Mouse (Mus musculus): ENCODE data around the gene Coro1b. TPM values are rescaled to one million over a fixed set of nuclear protein-coding genes. Genes with fewer than 3 reads are reported as not detected.
"Not testable (repeated sequence)": the region's sequence is repeated elsewhere in the genome, so short reads cannot be mapped to it uniquely, and the experiment has no call there.

The Coro1b gene
- polyA plus RNA-seq, 2 experiments: 148 to 261 TPM

DNA sequence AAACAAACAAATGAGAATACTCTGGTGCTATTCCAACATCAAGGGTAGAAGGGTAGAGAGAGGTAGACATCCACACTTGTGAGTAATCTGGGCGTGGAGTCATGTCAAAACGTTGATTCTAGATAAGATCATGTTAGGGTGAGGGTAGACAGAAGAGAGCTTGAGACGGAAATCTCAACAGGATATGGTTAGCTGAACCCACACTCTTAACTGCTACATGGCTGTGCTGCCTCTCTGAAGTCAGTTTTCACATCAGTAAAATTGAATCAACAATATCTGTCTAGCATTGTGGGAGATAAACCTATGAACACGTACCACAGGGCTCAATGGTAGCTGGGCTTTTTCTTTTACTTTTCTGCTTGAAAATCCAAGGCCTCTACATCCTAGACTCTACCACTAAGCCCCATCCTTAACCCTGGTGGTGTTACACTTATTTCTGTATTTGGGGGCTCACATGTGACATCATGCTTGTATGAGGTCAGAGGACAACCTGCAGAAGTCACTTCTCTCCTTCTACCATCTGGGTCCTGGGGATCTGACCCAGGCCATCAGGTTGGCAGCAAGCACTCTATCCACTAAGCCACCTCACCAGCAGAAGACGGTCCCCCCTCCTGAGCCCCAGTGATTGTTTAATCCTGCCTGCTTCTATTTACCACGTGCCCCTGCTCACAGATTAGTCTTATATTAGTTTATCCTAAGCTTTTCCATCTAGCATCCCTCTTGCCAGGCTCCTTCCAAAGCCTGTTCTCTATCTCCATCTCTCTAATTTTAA lies 28.5 kb upstream of the Coro1b start:
- 94% methylated on average over 6 of the region's 6 CpGs for WGBS
- no peak for TF ChIP-seq POLR2A (IDR thresholded peaks at IDR 0.05; ENCODE audit: borderline replicate concordance, extremely low read depth, insufficient read depth, insufficient read length)
- H3K36me3 ChIP-seq (ENCODE audit: control insufficient read depth, insufficient read depth, low read length): peaks cover 40% of the 10 kb centered on the region
- DNase-seq (ENCODE audit: low spot score) (no peak), ATAC-seq (ENCODE audit: low FRiP score, low read depth) (no peak)
- H3K4me2 ChIP-seq (replicated peaks; ENCODE audit: low read depth, low read length, severe bottlenecking): peak overlapping the region; percentile 55; the same call in 1 of the 2 replicates
- H3K4me1 ChIP-seq (ENCODE audit: control insufficient read depth, insufficient read depth, low read length): peaks cover 9% of the 10 kb centered on the region
- 0 out of 2 replicates have a peak overlapping the region, but pooled peaks have one; percentile 8 for H3K9ac ChIP-seq (ENCODE audit: low read depth, low read length, severe bottlenecking)
- no peak overlapping the region for H3K27ac ChIP-seq (replicated peaks; ENCODE audit: low read depth, low read length)
- no peak overlapping the region for H3K4me3 ChIP-seq (replicated peaks; ENCODE audit: low read length)
- no peaks in the 10 kb centered on the region for H3K27me3 ChIP-seq (ENCODE audit: control insufficient read depth, insufficient read depth, low read length)
- H3K9me3 ChIP-seq (ENCODE audit: control insufficient read depth, low read length): no peaks in the 10 kb centered on the region

DNA sequence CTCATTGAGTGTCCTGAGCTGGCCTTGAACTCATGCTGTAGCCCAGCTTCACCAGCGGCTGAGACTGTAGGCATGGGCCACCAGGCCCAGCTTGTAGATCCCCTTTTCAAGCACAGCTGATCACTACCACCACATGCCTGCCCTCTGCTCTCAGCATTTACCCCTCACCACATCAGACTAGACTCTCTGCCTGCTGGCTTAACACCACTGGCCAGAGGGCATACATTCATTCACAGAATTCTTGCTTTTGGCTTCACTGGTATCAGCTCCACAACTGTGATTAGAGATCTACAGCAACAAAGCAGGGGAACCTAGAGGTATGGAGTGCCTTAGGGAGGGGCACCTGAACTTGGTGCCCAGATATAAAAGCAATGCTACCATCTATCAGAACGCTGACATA lies 27.9 kb upstream of the Coro1b start:
- ATAC-seq (ENCODE audit: low FRiP score, low read depth) (no peak), DNase-seq (ENCODE audit: low spot score) (no peak)
- H3K4me3 ChIP-seq (replicated peaks; ENCODE audit: low read length): peak overlapping the region; percentile 46
- peaks cover 34% of the 10 kb centered on the region for H3K36me3 ChIP-seq (ENCODE audit: control insufficient read depth, insufficient read depth, low read length)
- no peak overlapping the region for H3K27ac ChIP-seq (replicated peaks; ENCODE audit: low read depth, low read length)
- H3K9me3 ChIP-seq (ENCODE audit: control insufficient read depth, low read length): no peaks in the 10 kb centered on the region
- no peaks in the 10 kb centered on the region for H3K27me3 ChIP-seq (ENCODE audit: control insufficient read depth, insufficient read depth, low read length)
- TF ChIP-seq POLR2A (IDR thresholded peaks at IDR 0.05; ENCODE audit: borderline replicate concordance, extremely low read depth, insufficient read depth, insufficient read length): no peak
- WGBS: 96% methylated on average over 2 of the region's 2 CpGs
- peaks cover 9% of the 10 kb centered on the region for H3K4me1 ChIP-seq (ENCODE audit: control insufficient read depth, insufficient read depth, low read length)
- 0 out of 2 replicates have a peak overlapping the region, but pooled peaks have one; percentile 8 for H3K9ac ChIP-seq (ENCODE audit: low read depth, low read length, severe bottlenecking)
- H3K4me2 ChIP-seq (replicated peaks; ENCODE audit: low read depth, low read length, severe bottlenecking): peak overlapping the region; percentile 55

DNA sequence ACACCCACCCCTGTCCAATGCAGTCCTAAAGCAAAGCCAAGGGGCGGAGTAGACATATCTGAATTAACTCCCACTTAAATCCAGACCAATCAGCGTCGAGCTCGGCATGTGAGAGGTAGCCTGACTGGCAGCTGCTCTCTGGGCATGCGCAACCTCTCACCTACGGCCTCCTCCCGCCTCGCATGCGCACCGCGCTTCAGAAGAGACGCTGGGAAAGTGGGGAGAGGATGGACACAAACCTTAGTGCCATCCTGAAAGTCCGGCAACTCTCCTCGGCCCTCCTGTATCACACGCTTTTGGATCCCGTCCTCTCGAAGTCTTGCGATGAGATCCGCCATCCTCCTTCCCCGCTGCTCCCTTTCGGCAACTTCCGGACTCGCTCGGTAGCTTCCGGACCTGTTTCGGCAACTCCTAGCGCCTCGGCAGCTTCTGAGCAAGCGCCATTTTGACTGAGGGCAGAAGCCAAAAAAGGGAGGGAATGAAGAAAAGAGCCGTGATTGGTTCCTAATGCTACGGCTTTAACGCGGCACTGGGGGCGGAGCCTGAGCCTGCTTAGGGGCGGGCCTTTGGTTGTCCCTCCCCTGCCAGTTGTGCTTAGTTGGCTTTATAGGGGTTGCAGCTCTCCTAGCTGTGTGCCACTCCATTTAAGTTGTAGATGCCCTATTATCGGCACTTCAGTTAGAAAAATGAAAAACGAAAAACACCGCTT lies 27.2 kb upstream of the Coro1b start:
- Histone ChIP-seq H3K9me3 (ENCODE audit: control insufficient read depth, low read length) (no peaks in the 10 kb centered on the region), H3K9ac (ENCODE audit: low read depth, low read length, severe bottlenecking) (peak overlapping the region; percentile 66), H3K4me3 (replicated peaks; ENCODE audit: low read length) (peak overlapping the region; percentile 46), H3K36me3 (ENCODE audit: control insufficient read depth, insufficient read depth, low read length) (peaks cover 26% of the 10 kb centered on the region), H3K27ac (replicated peaks; ENCODE audit: low read depth, low read length) (peak overlapping the region; percentile 80), H3K4me1 (ENCODE audit: control insufficient read depth, insufficient read depth, low read length) (peaks cover 9% of the 10 kb centered on the region), H3K4me2 (replicated peaks; ENCODE audit: low read depth, low read length, severe bottlenecking) (peak overlapping the region; percentile 55), H3K27me3 (ENCODE audit: control insufficient read depth, insufficient read depth, low read length) (no peaks in the 10 kb centered on the region)
- 3% methylated on average over 38 of the region's 38 CpGs for WGBS
- ATAC-seq (ENCODE audit: low FRiP score, low read depth): peak; percentile 81
- peak; percentile 99 for DNase-seq (ENCODE audit: low spot score)
- TF ChIP-seq POLR2A (IDR thresholded peaks at IDR 0.05; ENCODE audit: borderline replicate concordance, extremely low read depth, insufficient read depth, insufficient read length): 0 out of 2 replicates have a peak, but pooled peaks have one; percentile 38

- 55% methylated on average over 6 of the region's 6 CpGs for WGBS
- H3K9ac ChIP-seq (ENCODE audit: low read depth, low read length, severe bottlenecking); H3K27me3 ChIP-seq (ENCODE audit: control insufficient read depth, insufficient read depth, low read length); DNase-seq (ENCODE audit: low spot score); H3K27ac ChIP-seq (replicated peaks; ENCODE audit: low read depth, low read length); H3K4me3 ChIP-seq (replicated peaks; ENCODE audit: low read length); ATAC-seq (ENCODE audit: low FRiP score, low read depth); H3K9me3 ChIP-seq (ENCODE audit: control insufficient read depth, low read length): not testable (repeated sequence)
- H3K36me3 ChIP-seq (ENCODE audit: control insufficient read depth, insufficient read depth, low read length): peaks cover 21% of the 10 kb centered on the region
- H3K4me2 ChIP-seq (replicated peaks; ENCODE audit: low read depth, low read length, severe bottlenecking): 0 out of 2 replicates have a peak overlapping the region, but pooled peaks have one; percentile 6
- peaks cover 14% of the 10 kb centered on the region for H3K4me1 ChIP-seq (ENCODE audit: control insufficient read depth, insufficient read depth, low read length)
These were observed 26.5 kb upstream of the Coro1b start for GRCm38 (mm10) chr19:4121896-4122295.

DNA sequence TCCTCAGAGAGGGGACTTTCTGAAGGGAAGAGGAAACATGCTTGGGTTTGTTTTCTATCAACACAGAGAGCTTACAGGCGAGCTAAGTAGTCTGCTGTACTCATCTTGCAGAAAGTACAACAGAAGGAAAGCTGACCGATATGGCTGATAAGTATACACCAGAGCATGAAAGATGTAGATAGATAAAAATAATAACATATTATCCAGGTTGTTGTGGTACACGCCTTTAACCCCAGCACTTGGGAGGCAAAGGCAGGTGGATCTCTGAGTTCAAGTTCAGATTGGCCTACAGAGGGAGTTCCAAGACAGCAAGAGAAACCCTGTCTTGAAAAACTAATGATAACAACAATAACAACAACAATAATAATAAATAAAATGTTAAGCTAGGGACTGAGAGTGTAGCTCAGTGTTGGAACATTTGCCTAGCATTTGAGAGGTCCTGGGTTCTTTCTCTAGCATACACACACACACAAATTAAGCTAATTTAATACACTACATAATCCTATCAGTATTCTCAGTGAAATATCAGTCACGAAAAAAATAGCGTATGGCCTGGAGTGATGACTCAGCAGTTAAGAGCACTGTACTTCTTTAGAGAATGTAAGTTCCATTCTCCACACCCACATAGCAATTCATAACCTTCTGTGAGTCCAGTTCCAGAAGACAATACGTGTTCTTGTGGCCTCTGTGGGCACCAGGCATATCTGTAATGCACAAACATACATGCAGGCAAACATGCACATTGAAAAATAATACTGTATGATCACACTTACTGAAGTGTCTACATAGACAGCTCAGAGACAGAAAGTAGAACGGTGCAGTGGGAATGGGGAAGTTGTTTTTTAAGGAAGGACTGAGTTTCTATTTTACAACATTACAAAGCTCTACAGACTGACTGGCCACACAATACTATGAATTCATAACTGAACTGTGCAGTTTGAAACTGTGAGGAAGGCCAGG lies 25.7 kb upstream of the Coro1b start:
- Histone ChIP-seq H3K4me2 (replicated peaks; ENCODE audit: low read depth, low read length, severe bottlenecking) (no peak overlapping the region), H3K27me3 (ENCODE audit: control insufficient read depth, insufficient read depth, low read length) (no peaks in the 10 kb centered on the region)
- 85% methylated on average over 7 of the region's 7 CpGs for WGBS

More for the DNA sequence above, 25.7 kb upstream of the Coro1b start:
- Histone ChIP-seq H3K36me3 (ENCODE audit: control insufficient read depth, insufficient read depth, low read length) (peaks cover 21% of the 10 kb centered on the region), H3K9ac (ENCODE audit: low read depth, low read length, severe bottlenecking) (no peak overlapping the region), H3K4me3 (replicated peaks; ENCODE audit: low read length) (no peak overlapping the region), H3K4me1 (ENCODE audit: control insufficient read depth, insufficient read depth, low read length) (peaks cover 17% of the 10 kb centered on the region), H3K9me3 (ENCODE audit: control insufficient read depth, low read length) (no peaks in the 10 kb centered on the region), H3K27ac (replicated peaks; ENCODE audit: low read depth, low read length) (no peak overlapping the region)
- ATAC-seq (ENCODE audit: low FRiP score, low read depth) (no peak), DNase-seq (ENCODE audit: low spot score) (no peak)
- no peak for TF ChIP-seq POLR2A (IDR thresholded peaks at IDR 0.05; ENCODE audit: borderline replicate concordance, extremely low read depth, insufficient read depth, insufficient read length)
